Mouse (Mus musculus): Measurements from ENCODE around the gene Gm8257.
"Not testable (repeated sequence)": the region's sequence is repeated elsewhere in the genome, so short reads cannot be mapped to it uniquely, and the experiment has no call there.

Gm8257 gene

DNA sequence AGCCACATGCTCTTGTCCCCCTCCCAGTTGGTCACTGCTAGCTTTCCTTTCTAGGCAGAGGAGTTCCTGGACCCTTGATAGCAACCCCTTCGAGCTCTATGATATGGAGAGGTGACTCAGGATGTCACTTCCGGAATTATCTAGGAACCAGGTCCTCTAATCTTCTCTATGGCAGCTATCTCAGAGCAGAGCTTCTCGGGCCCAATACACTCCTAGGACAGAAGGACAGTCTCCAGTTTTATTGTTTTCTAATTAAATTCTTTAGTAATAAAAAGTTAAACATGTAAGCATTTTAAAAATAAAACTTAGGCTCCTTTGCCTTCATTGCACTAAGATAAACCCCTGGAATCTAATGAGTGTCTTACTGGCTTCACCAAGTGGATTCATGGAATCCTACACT is at the start of gene Gm8257:
Gm8257 (minus strand) TSS at position 101 of the 400 bp plus-strand sequence.
- DNase-seq (ENCODE audit: low read depth, low spot score): not testable (repeated sequence)

DNA sequence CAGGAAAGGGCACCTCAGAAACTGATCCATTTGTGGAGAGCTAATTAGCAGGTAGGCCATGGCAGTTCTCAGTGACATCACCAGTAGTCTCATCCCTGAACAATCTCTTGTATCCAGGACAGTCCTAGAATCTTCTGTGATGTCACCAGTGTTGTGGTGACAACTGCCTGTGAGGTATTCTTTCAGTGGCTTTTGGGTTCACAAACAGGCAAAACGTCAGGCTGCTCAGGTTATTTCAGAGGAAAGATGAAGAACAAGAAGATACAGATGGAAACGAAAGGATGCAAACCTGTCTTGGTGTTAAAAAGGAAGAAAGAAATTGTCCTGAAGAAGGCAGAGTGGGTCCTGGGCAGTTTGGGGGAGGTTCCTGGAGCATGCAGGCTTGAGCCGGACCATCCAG is 44.0 kb upstream of the Gm8257 start, which contains the start of gene Gm8267:
Gm8267 (minus strand) TSS at position 101 of the 400 bp plus-strand sequence.
- DNase-seq (ENCODE audit: low read depth, low spot score): no peak

DNA sequence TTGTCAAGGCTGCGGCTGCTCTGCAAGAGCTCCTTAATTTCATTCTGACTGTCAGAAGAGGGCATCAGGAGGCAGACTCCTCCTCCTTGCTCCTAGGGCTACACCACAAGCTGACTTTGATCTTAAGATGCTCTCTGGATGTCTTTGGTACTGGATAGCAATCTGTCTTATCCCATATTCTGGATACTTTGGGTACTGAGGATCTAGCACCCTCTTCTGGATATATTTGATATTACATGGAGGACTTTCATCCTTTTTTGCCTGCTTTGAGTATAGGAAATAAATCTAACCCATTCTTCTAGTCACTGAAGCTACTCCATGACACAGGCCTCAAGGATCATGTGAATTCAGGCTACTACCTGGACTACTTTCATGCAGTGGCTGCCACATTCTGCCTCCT is 36.5 kb upstream of the Gm8257 start:
- DNase-seq (ENCODE audit: low read depth, low spot score): not testable (repeated sequence)

DNA sequence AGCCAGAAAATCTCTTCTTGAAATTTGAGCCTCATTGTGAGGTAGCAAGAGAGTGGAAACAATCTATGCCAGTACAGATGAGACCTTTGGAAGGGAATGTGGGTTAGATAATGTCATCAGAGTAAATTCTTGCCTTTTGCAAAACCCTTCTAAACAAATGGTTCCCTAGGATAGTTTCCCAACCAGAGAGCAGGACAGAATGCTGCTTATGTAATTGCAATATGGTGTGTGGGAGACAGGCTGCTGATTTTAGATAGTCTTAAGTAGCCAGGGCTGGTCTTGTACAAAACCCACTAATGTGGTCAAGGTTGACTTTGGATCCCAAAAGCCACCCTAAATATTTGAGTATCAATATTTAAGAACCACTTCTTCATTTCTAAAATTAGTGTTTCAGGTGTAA is 24.5 kb upstream of the Gm8257 start:
- not testable (repeated sequence) for DNase-seq (ENCODE audit: low read depth, low spot score)

DNA sequence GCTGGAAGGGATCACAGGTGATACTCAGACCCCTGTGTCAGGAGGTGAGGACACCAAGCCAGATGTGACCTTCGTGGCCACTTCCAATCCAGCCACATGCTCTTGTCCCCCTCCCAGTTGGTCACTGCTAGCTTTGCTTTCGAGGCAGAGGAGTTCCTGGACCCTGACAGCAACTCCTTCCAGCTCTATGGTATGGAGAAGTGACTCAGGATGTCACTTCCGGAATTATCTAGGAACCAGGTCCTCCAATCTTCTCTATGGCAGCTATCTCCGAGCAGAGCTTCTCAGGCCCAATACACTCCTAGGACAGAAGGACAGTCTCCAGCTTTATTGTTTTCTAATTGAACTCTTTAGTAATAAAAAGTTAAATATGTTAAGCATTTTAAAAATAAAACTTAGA is 78.5 kb downstream of the Gm8257 start, which contains the start of gene Gm5624:
Gm5624 (minus strand) TSS at position 202 of the 400 bp plus-strand sequence.
- DNase-seq (ENCODE audit: low read depth, low spot score): not testable (repeated sequence)

Data from telencephalon, adult 2 months (tissue).